Mouse (Mus musculus) liver, embryonic 14.5 days (tissue): Measurements from ENCODE around the gene Ppm1k. TPM values are rescaled to one million over a fixed set of nuclear protein-coding genes. Genes with fewer than 3 reads are reported as not detected.

Experiments
- ATAC-seq: fragments of 200-750 bp; cut with Nextera tagmentation; 2 replicates; pipeline ENCODE4 v1.8.0; 2017; ENCODE audit warnings: moderate number of reproducible peaks, mild to moderate bottlenecking, moderate library complexity; ENCODE audit not compliant: insufficient read depth
- DNase-seq, 3 experiments: peaks; one replicate each; pipeline ENCODE4 v3.0.0-alpha.2; 2012 to 2013; ENCODE audit warnings: low read depth in 3 of 3, low spot score in 3 of 3
- H3K27ac ChIP-seq: fragments of 300-500 bp; sonication (generic); 2 replicates; pipeline ENCODE4 v1.5.1; 2014; ENCODE audit warnings: moderate library complexity, mild to moderate bottlenecking, control low read depth, inconsistent platforms
- H3K27me3 ChIP-seq: fragments of 300-500 bp; sonication (generic); 2 replicates; pipeline ENCODE4 v1.6.1; 2014; ENCODE audit warnings: mild to moderate bottlenecking, low read length, moderate library complexity; ENCODE audit not compliant: control insufficient read depth, insufficient read depth
- H3K36me3 ChIP-seq: fragments of 300-500 bp; sonication (generic); replicated peaks from 2 replicates; pipeline ENCODE4 v1.6.1; 2014; ENCODE audit warnings: low read depth; ENCODE audit not compliant: control insufficient read depth, insufficient read depth
- H3K4me1 ChIP-seq, 2 experiments: fragments of 200-500 bp in 1 of 2; fragments of 300-500 bp in 1 of 2; sonication (generic) in 1 of 2; replicated peaks; 2 replicates each; pipeline ENCODE4 v1.6.1; 2012 to 2014; ENCODE audit warnings: antibody characterized with exemption in 1 of 2, inconsistent platforms in 1 of 2, low read length in 1 of 2; ENCODE audit not compliant: control insufficient read depth in 2 of 2, insufficient read depth in 2 of 2
- H3K4me2 ChIP-seq: fragments of 300-500 bp; sonication (generic); 2 replicates; pipeline ENCODE4 v1.6.1; 2014; ENCODE audit warnings: low read depth, mild to moderate bottlenecking, control low read depth, moderate library complexity
- H3K4me3 ChIP-seq, 2 experiments: fragments of 200-500 bp in 1 of 2; fragments of 300-500 bp in 1 of 2; sonication (generic) in 1 of 2; 2 replicates each; pipeline ENCODE4 v1.5.1; 2012 to 2014; ENCODE audit warnings: low read depth in 2 of 2, low read length in 2 of 2, mild to moderate bottlenecking in 2 of 2, control low read depth in 1 of 2, inconsistent platforms in 1 of 2, moderate library complexity in 1 of 2; ENCODE audit not compliant: insufficient read depth in 1 of 2
- H3K9ac ChIP-seq: fragments of 300-500 bp; sonication (generic); replicated peaks from 2 replicates; pipeline ENCODE4 v1.6.1; 2014; ENCODE audit warnings: mild to moderate bottlenecking, control low read depth, moderate library complexity
- H3K9me3 ChIP-seq: fragments of 300-500 bp; sonication (generic); 2 replicates; pipeline ENCODE4 v1.6.1; 2016; ENCODE audit warnings: low read length, mixed read lengths; ENCODE audit not compliant: control insufficient read depth
- CTCF ChIP-seq: IDR thresholded peaks from 2 replicates; pipeline ENCODE4 v1.5.1; 2016; ENCODE audit warnings: antibody characterized with exemption, low read depth, control low read depth
- EP300 ChIP-seq: IDR thresholded peaks from 2 replicates; pipeline ENCODE4 v1.6.1; 2016; ENCODE audit warnings: antibody characterized with exemption, low read depth
- WGBS: fragments of 180-500 bp; shearing (Covaris S2); extraction: QIAGEN DNeasy Blood & Tissue Kit; methylation state at CpG from one replicate; pipeline ENCODE4 v1.1.7; 2014; ENCODE audit not compliant: insufficient replicate concordance; 5-methylcytosine and 5-hydroxymethylcytosine counted together
- polyA plus RNA-seq, 2 experiments: library from polyadenylated mRNA; depleted of rRNA in 1 of 2; stranded (reverse) in 1 of 2; unstranded in 1 of 2; fragments of >200 nt; fragmentation: Nextera tagmentation in 1 of 2; extraction: Ambion mirVana in 1 of 2; gene quantifications; 2 replicates each; pipeline versions ENCODE4 v1.2.1 to v1.2.3; 2012 to 2014

Ppm1k gene
- polyA plus RNA-seq, 2 experiments = 1.6 to 3.3 TPM

DNA sequence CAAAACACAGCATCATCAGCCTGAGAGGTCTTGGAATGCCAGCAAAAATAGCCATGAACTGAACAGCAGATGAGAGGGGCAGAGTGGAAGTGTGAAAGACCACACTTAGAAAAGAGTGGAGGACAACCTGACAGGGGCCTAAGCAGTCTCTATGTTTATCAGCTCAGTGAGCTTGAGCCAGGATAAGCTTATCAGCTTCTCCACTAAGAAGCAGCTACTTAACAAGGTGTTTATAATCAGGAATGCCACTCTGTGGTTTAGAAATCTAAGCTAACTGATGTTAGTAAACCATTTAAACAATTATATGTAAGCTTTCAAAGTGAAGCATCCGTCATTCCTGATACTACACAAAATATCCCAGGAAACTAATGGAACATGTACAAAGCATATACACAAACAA, 3.2 kb downstream of the Ppm1k start:
- Histone ChIP-seq H3K4me3 (no peak overlapping the region), H3K9me3 (no peaks in the 10 kb centered on the region), H3K27me3 (no peaks in the 10 kb centered on the region), H3K4me1 (peaks cover 0 to 11% of the 10 kb centered on the region in 2 experiments; a peak in 2 of 4 replicates), H3K36me3 (no peaks in the 10 kb centered on the region), H3K9ac (no peak overlapping the region), H3K4me2 (no peak overlapping the region), H3K27ac (no peak overlapping the region)
- TF ChIP-seq EP300 (no peak), CTCF (no peak)
- ATAC-seq (no peak), DNase-seq (no peak)
- 58% methylated on average over 1 of the region's 1 CpGs for WGBS

DNA sequence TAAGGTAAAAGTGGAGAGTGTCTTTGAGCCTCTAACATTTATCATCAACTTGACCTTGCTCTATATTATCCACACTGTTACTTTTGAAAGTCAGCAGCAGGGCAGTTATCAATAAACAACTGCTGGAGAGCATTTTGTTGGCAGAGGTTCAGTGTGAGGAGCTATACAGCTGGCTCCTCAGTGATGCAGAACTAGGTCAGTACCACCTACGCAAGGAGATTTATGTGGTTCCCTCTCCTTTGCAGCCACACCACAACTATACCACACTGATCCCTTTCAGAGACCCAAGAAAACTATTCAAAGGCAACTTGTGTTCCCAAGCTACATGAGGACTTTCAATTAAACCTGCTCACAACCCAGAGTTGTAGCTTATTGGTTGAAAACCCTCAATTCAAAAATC, 3.8 kb downstream of the Ppm1k start:
- H3K36me3 ChIP-seq = no peaks in the 10 kb centered on the region
- WGBS = 69% methylated on average over 1 of the region's 1 CpGs
- H3K4me2 ChIP-seq = no peak overlapping the region
- DNase-seq = no peak
- no peak overlapping the region for H3K4me3 ChIP-seq
- ATAC-seq = no peak
- TF ChIP-seq EP300 = no peak
- no peak for TF ChIP-seq CTCF
- H3K4me1 ChIP-seq = peaks cover 0 to 11% of the 10 kb centered on the region in 2 experiments; a peak in 2 of 4 replicates
- no peak overlapping the region for H3K9ac ChIP-seq
- no peak overlapping the region for H3K27ac ChIP-seq
- no peaks in the 10 kb centered on the region for H3K9me3 ChIP-seq
- H3K27me3 ChIP-seq = no peaks in the 10 kb centered on the region

DNA sequence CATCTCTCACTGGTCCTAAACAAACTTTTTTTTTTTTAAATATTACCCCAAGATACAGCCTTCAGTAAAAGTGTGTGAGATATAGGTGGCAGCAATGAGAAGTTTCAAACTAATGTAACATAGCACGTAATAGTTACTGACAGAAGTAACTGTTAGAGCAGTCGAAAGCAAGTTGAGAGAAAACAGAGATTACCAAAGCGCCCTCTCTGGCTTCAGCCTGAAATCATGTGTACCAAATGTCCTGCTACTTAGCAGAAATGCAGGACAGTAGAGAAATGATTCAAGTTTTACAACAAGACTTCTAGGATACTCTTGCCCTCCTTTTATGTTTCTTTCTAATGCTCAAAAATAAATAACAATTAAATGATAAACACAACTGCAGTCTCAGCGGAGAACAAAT, 4.3 kb downstream of the Ppm1k start:
- DNase-seq (no peak), ATAC-seq (no peak)
- H3K4me3 ChIP-seq = no peak overlapping the region
- WGBS = 49% methylated on average over 4 of the region's 4 CpGs
- no peak overlapping the region for H3K9ac ChIP-seq
- no peaks in the 10 kb centered on the region for H3K9me3 ChIP-seq
- no peak overlapping the region for H3K27ac ChIP-seq
- no peaks in the 10 kb centered on the region for H3K27me3 ChIP-seq
- peaks cover 0 to 11% of the 10 kb centered on the region in 2 experiments; a peak in 2 of 4 replicates for H3K4me1 ChIP-seq
- no peak for TF ChIP-seq CTCF
- no peak for TF ChIP-seq EP300
- no peaks in the 10 kb centered on the region for H3K36me3 ChIP-seq
- H3K4me2 ChIP-seq = no peak overlapping the region

DNA sequence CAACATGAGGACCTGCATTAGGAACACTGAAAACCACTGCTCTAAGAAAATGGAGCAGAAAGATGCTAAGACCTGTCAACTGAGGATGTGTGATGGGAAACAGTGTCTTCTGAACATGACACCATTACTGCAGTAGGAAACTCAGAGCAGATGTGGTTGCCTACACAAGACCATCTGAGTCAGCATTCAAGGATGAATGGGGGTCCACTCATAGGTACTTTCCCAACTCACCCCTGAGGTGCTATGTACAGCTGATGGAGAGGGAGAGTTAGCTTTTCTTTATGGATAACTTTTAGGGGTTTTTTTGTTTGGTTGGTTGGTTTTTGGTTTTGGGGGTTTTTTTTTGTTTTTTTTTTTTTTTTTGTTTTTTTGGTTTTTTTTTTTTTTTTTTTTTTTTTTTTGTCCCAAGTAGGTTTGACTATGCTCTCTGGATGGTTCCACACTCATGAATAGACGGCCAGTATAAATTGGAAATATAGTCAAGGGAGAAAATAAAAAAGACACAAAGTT, 5.9 kb downstream of the Ppm1k start:
- Histone ChIP-seq H3K9ac (no peak overlapping the region), H3K9me3 (no peaks in the 10 kb centered on the region), H3K4me3 (no peak overlapping the region), H3K27ac (no peak overlapping the region), H3K4me1 (peaks cover 0 to 9% of the 10 kb centered on the region in 2 experiments; a peak in 2 of 4 replicates), H3K27me3 (no peaks in the 10 kb centered on the region), H3K4me2 (no peak overlapping the region), H3K36me3 (no peaks in the 10 kb centered on the region)
- DNase-seq (no peak), ATAC-seq (no peak)
- TF ChIP-seq EP300 = no peak
- 63% methylated on average over 1 of the region's 1 CpGs for WGBS

DNA sequence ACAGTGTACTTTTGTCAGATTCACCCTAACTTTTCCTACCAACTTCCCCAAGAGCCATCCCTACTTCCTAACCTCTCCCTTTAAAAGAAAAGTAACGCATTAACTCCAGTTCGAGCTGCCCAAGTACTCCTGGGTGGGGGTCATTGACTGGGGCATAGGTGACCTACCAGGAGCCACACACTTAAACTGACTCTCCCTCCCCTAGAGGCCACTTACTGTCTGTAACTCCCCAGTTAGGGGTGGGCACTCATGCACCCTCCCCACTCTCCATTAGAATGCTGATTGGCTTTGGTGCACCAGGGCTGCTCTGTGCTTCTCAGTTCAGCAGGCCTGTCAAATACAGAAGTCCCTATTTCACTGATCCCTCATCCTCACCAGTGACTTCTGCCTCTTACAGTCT, 8.3 kb downstream of the Ppm1k start:
- ATAC-seq = no peak
- no peak overlapping the region for H3K4me2 ChIP-seq

More for the DNA sequence above, 8.3 kb downstream of the Ppm1k start:
- H3K27me3 ChIP-seq = no peaks in the 10 kb centered on the region
- no peaks in the 10 kb centered on the region for H3K36me3 ChIP-seq
- DNase-seq = peak in 1 of 3 experiments; percentile 13
- peaks cover 0 to 3% of the 10 kb centered on the region in 2 experiments; a peak in 1 of 4 replicates for H3K4me1 ChIP-seq
- WGBS = 70% methylated on average over 2 of the region's 2 CpGs
- TF ChIP-seq EP300 (no peak), CTCF (no peak)
- H3K9ac ChIP-seq = no peak overlapping the region
- no peak overlapping the region for H3K4me3 ChIP-seq
- H3K27ac ChIP-seq = no peak overlapping the region
- H3K9me3 ChIP-seq = no peaks in the 10 kb centered on the region
